Mouse (Mus musculus): Measurements from ENCODE around the gene Dysf. TPM values are rescaled to one million over a fixed set of nuclear protein-coding genes. Genes with fewer than 3 reads are reported as not detected.
"Not testable (repeated sequence)": the region's sequence is repeated elsewhere in the genome, so short reads cannot be mapped to it uniquely, and the experiment has no call there.

Gene Dysf
- total RNA-seq (2021) = 10 to 100 TPM; 77.3 to 80.9 TPM
- long read RNA-seq, experiment 1, full-length matches to known transcripts = 5 of 166 reads
- long read RNA-seq, experiment 1, partial matches to known transcripts = 8 of 166 reads
- long read RNA-seq, experiment 1, other reads (novel, unspliced or antisense) = 153 of 166 reads
- long read RNA-seq, experiment 2, full-length matches to known transcripts = 2 of 176 reads
- long read RNA-seq, experiment 2, partial matches to known transcripts = 15 of 176 reads
- long read RNA-seq, experiment 2, other reads (novel, unspliced or antisense) = 159 of 176 reads

GRCm38 (mm10) chr6:84008363-84009171 is at the start of gene Dysf:
Dysf (plus strand) TSS chr6:84008590.
- peak; percentile 30 to 45 for DNase-seq
- intact Hi-C loops (cut with DNase I) = no loop called here

GRCm38 (mm10) chr6:83987642-83988041 is 20.7 kb upstream of the Dysf start:
- intact Hi-C loops (cut with DNase I) = no loop called here
- DNase-seq = no peak

DNA sequence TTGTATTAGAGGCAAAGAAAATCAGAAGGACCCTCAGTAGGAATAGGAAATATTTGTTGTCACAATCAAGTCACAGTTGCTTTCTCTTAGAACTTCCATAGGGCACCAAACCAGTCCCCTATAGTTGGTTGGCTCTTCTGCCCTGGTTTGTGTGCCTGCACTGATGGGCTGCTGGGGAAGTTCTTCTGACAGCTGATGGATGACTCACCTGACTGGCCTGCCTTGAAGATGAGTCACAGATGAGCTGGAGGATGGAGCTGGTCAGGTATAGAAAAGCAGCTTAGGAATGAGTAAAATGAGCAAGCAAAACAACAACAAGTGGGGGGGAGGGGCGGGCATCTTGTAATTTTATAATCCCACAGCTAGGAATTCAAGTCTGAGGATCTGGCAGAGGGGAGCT is 5.7 kb upstream of the Dysf start:
- intact Hi-C loops (cut with DNase I) = no loop called here
- no peak for DNase-seq

DNA sequence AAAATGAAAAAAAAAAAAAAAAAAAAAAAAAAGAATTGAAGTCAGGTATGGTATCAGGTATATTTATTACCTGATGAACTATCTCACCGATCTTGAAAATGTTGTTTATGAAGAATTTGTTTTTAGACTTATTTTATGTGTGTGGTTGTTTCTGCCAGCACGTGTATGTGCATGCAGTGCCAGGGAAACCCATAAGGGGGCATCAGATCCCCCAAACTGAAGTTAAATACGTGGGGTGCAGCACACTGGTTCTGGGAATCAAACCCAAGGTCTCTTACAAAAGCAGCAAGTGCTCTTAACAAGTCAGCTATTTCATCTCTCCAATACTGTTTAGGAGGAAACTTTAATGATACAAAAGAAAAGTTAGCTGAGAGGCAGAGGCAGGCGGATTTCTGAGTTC is 4.1 kb upstream of the Dysf start:
- DNase-seq = no peak
- intact Hi-C loops (cut with DNase I) = no loop called here

DNA sequence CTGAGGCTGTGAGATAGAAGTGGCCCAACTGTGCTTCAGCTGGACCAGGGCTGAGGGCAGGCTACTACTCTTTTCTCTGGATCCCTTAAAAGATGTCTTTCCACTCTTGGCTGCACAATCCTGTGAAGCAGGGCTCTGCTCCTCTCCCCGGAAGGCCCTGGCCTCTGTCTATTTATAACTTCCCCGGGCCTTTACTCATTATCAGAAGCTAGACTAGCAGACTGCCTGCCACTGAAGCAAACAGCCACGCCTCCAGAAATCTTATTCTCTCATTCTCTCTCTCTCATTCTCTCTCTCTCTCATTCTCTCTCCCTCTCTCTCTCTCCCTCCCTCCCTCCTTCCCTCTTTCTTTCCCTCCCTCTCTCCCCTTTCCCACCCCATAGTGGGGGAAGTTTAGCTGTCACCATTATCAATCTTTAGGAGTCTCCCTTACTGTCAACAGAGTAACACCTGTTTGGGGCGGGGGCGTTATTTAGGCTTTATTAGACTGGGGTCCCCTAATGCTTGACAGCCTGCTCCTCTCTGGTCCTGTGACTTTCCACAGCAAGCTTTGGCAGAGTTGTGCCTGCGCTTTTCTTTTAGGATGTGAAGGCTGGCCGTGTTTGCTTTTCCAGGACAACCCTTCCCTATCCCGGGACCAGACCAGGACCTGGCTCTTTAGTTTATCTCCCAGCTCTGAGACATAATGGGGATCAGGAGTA is 932 bp downstream of the Dysf start:
- intact Hi-C loops (cut with DNase I) = no loop called here
- no peak for DNase-seq

DNA sequence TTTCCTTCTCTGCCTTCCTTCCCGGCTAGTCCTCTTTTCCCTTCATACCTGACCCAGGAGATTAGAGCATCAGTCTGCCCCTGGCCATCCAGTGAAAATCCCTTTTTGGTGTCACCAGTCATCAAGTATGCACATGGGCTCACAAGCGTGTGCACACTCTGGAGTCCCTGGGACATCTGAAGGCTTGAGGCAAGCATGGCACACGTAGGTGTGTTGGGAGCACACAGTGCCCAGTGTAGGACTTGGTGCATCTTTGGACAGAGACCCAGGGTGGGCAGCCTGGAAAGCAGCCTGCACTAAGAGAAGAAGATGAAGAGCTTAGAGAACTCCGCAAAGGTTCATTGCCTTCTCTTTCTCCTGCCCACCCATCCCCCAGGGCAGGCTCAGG is 1.5 kb downstream of the Dysf start:
- intact Hi-C loops (cut with DNase I) = no loop called here
- no peak for DNase-seq

DNA sequence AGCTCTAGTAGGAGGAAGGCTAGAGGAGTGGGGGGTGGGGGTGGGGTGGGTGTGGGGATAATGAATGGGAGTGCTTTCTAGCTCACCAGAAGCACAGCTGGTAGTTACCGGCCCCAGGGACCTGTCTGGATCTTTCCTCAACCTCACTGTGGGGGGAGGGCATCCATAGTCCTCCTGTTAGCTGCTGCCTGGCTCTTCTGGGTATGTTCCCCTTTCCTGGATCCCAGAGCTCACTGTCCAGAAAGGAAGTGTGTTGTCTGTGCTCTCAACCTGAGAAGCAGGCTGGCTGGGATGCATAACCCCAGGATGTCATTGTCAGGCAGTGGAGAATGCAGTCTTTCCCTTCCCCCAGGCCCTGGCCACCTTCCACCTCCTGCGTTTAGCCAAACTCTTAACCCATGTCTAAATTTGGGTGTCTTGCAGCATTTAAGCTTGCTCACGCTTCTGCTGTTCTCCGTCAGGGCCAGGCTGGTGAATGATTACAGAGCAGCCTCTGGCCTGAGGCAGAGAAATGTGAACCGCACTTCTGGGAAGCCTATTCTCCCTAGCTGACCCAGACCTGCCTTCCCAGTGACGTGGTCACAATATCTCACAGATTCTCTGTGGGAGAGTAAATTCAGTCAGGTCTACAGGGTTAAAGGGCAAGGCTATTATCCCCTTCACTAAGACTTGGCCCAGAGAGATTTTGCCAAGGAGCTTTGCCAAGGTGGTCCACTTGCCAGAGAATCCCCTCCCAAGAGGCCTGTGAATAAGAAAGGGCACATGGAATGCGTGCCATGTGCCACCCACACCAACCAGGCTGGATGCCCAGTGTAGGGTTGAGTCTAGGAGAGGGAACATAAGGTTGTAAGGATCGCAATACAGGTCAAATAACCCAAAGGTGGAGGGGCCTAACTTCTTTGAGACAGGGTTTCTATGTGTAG is 2.2 kb downstream of the Dysf start:
- intact Hi-C loops (cut with DNase I) = no loop called here
- DNase-seq = peak in 1 of 2 experiments; percentile 39

DNA sequence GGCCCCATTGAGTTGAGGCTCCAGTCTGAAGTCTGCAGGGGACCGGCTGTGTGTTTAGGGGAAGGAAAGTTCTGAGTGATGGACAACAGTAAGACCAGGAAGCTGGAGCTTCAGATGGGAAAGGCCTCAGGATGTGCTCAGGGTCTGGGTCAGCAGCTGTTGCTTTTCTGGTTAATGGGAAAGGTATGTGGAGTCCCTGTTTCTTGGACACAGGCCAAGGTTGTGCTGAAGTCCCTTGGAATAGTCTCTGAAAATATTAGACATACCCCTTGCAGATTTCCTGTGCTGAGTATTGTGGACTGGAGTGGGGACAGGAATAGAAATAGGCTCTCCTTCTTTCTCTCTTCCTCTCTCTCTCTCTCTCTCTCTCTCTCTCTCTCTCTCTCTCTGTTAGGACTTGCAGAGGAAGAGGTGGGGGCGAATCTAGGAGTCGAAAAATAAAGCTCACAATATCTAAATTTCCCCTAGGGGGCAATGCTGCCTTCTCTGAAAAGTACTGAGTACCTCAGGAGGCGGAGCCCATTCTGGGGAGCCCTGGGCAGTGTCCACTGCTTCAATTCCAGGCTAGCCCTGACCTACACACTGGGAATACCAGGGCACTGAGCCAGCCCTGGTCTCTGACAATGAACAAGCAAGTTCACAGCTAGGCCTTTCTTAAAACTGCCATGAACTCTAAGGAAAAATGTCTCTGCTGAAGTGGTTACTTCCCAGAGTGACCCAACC is 6.7 kb downstream of the Dysf start:
- peak in 1 of 2 experiments; percentile 52 for DNase-seq
- intact Hi-C loops (cut with DNase I) = loop anchor here (1.0 kb wide), 1 partner anchor 45 kb away; no protein-coding TSS in a partner anchor

DNA sequence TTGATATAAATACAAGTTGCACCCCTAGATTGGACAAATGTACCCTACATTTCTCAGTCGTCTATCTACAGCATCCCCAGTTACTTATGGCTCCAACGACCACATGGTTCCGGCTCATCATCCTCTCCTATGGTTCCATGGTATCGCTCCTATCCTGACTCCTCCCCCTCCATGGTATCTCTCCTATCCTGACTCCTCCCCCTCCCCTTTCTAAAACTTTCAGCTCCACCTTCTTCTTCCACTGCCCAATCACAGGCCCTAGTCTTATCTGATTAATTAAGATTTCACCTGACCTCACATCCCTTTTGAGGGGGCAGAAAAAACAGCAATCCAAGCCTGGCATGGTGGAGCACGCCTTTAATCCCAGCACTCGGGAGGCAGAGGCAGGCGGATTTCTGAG is 8.5 kb downstream of the Dysf start:
- intact Hi-C loops (cut with DNase I) = no loop called here

GRCm38 (mm10) chr6:84017392-84017791 is 9.0 kb downstream of the Dysf start:
- intact Hi-C loops (cut with DNase I) = no loop called here
- DNase-seq = no peak

More for the DNA sequence above, 8.5 kb downstream of the Dysf start:
- no peak for DNase-seq

DNA sequence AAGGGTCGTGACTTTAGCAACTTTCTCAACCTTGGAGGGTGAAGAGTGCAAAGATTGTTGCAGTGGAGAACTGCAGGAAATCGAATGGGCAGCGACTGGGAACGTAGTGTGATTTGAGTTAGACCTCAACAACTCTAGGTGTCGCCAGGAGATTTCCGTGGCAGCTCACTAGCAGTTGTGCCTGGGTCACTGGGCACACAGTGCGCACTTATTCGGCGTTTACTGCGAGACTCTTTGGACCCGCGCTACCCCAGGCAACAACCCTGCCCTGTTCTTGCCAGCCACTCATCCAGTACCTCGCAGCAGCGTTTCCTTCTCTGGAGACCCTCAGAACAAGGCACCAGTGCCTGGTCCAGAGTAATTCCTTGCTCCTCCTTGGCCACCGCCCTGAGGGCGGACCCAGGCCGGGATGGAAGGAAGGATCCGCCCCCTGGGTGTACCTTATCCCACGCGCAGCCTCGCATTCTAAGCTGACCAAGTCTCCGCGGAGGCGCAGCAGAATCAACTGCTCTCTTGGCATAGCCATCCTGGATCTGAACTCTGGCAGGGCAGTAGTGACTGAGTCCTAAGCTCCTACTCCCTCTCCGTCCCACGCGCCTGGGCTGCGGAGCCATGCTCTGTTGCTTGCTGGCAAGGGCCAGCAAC is 10.6 kb downstream of the Dysf start:
- intact Hi-C loops (cut with DNase I) = no loop called here
- DNase-seq = peak; percentile 61 to 66

DNA sequence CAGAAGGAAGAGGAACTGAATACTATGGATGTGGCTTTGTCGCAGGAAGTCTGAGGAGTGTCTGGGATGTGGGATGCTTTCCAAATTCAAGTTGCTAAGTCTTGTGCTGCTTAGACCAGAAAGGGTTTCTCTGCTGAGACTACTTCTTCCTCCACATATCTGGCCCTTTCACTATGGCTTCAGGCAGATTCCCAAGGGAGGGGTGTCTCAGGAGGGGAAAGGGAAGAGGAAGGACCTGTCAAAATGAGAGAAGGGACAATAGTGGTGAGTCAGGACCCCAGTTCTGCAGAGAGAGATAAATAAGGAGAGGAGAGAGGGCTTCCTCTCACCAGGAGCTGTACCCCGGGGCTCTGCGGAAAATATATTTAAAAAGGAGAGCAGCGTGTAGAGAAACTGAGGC is 11.6 kb downstream of the Dysf start:
- no peak for DNase-seq
- intact Hi-C loops (cut with DNase I) = no loop called here

- DNase-seq = no peak
- intact Hi-C loops (cut with DNase I) = no loop called here
Observed at GRCm38 (mm10) chr6:84021990-84022389, 13.6 kb downstream of the Dysf start.

- intact Hi-C loops (cut with DNase I) = no loop called here
Observed at GRCm38 (mm10) chr6:84025636-84026035, 17.2 kb downstream of the Dysf start.

GRCm38 (mm10) chr6:84028791-84029190 is 20.4 kb downstream of the Dysf start:
- intact Hi-C loops (cut with DNase I) = no loop called here
- no peak for DNase-seq

More at GRCm38 (mm10) chr6:84025636-84026035, 17.2 kb downstream of the Dysf start:
- no peak for DNase-seq

- DNase-seq = no peak
- intact Hi-C loops (cut with DNase I) = no loop called here
Observed at GRCm38 (mm10) chr6:84029775-84030174, 21.4 kb downstream of the Dysf start.

- intact Hi-C loops (cut with DNase I); DNase-seq: not testable (repeated sequence)
Observed at GRCm38 (mm10) chr6:84032516-84032915, 24.1 kb downstream of the Dysf start.

GRCm38 (mm10) chr6:84043251-84043940 is 35.0 kb downstream of the Dysf start:
- no peak for DNase-seq
- intact Hi-C loops (cut with DNase I) = no loop called here
